Mouse (Mus musculus): ENCODE measurements around the gene Calm3. TPM values are rescaled to one million over a fixed set of nuclear protein-coding genes. Genes with fewer than 3 reads are reported as not detected.

The Calm3 gene
- total RNA-seq, 4 experiments from 2014 or later = 278 to 314 (median 294) TPM

GRCm38 (mm10) chr7:16915461-16916340 is 8.2 kb downstream of the Calm3 start:
- no peak for DNase-seq

- DNase-seq = no peak
These were observed 9.2 kb downstream of the Calm3 start for GRCm38 (mm10) chr7:16914453-16915343.

- no peak for DNase-seq
These were observed 10.0 kb downstream of the Calm3 start for GRCm38 (mm10) chr7:16913806-16914452.

- no peak for DNase-seq
These were observed 11.6 kb downstream of the Calm3 start for GRCm38 (mm10) chr7:16912360-16912759.

- no peak for DNase-seq
These were observed 12.0 kb downstream of the Calm3 start for GRCm38 (mm10) chr7:16911904-16912303.

- no peak for DNase-seq
These were observed 14.0 kb downstream of the Calm3 start for GRCm38 (mm10) chr7:16909909-16910308.

- DNase-seq = no peak
These were observed 15.1 kb downstream of the Calm3 start for GRCm38 (mm10) chr7:16908859-16909258.

GRCm38 (mm10) chr7:16908367-16908766 is 15.5 kb downstream of the Calm3 start:
- no peak for DNase-seq

- no peak for DNase-seq
These were observed 16.1 kb downstream of the Calm3 start for GRCm38 (mm10) chr7:16907842-16908241.

GRCm38 (mm10) chr7:16906889-16907559 is 16.9 kb downstream of the Calm3 start:
- no peak for DNase-seq

- DNase-seq = no peak
These were observed 17.6 kb downstream of the Calm3 start, which contains the start of gene Ptgir for GRCm38 (mm10) chr7:16906281-16906680. TSS of gene Ptgir (plus strand) at chr7:16906490.

GRCm38 (mm10) chr7:16905491-16906021 is 18.4 kb downstream of the Calm3 start:
- DNase-seq = no peak

GRCm38 (mm10) chr7:16904120-16904675 is 19.7 kb downstream of the Calm3 start:
- no peak for DNase-seq

- no peak for DNase-seq
These were observed 20.4 kb downstream of the Calm3 start for GRCm38 (mm10) chr7:16903439-16903955.

- DNase-seq = no peak
These were observed 23.4 kb downstream of the Calm3 start for GRCm38 (mm10) chr7:16900526-16900925.

- no peak for DNase-seq
These were observed 28.4 kb downstream of the Calm3 start for GRCm38 (mm10) chr7:16895511-16895910.

- peak; percentile 66 for DNase-seq
These were observed 28.9 kb downstream of the Calm3 start for GRCm38 (mm10) chr7:16895000-16895399.

- no peak for DNase-seq
These were observed 29.6 kb downstream of the Calm3 start for GRCm38 (mm10) chr7:16894279-16894678.

- DNase-seq = no peak
These were observed 30.3 kb downstream of the Calm3 start for GRCm38 (mm10) chr7:16893612-16894011.

GRCm38 (mm10) chr7:16892352-16892730 is 31.6 kb downstream of the Calm3 start:
- DNase-seq = no peak

GRCm38 (mm10) chr7:16891641-16892351 is 32.1 kb downstream of the Calm3 start, which contains the start of gene Gng8:
TSS of gene Gng8 (plus strand) at chr7:16891786.
- DNase-seq = peak; percentile 76
